Mouse (Mus musculus): ENCODE measurements at regions not wholly inside any gene's neighbourhood (a gene's known extent, or its start where the extent isn't known, plus 50 kb on each side); places are given as distances from the start of the nearest gene placed in this dataset.
A peak's percentile ranks its signal among the peaks of the same experiment; 100 is the strongest.

- H3K27ac ChIP-seq (replicated peaks; ENCODE audit: low read depth, low read length): no peak overlapping the region
- H3K36me3 ChIP-seq (ENCODE audit: control insufficient read depth, insufficient read depth, low read length): no peaks in the 10 kb centered on the region
- no peak for ATAC-seq (ENCODE audit: low FRiP score, low TSS enrichment)
- H3K27me3 ChIP-seq (ENCODE audit: control insufficient read depth, insufficient read depth, low read length): no peaks in the 10 kb centered on the region
- H3K9ac ChIP-seq (replicated peaks; ENCODE audit: low read length): no peak overlapping the region
- DNase-seq: no peak
- no peak overlapping the region for H3K4me2 ChIP-seq (ENCODE audit: low read length)
- H3K4me1 ChIP-seq (ENCODE audit: control insufficient read depth, insufficient read depth, low read length): no peaks in the 10 kb centered on the region
- H3K4me3 ChIP-seq (replicated peaks; ENCODE audit: low read depth, low read length): no peak overlapping the region
- WGBS: 75% methylated on average over 1 of the region's 1 CpGs
- H3K9me3 ChIP-seq (ENCODE audit: control insufficient read depth, low read length): no peaks in the 10 kb centered on the region
Measured at GRCm38 (mm10) chr1:108797053-108797801, 1185.0 kb upstream of the Cdh7 start.

GRCm38 (mm10) chr1:108800101-108800500 lies 1182.1 kb upstream of the Cdh7 start:
- no peaks in the 10 kb centered on the region for H3K36me3 ChIP-seq (ENCODE audit: control insufficient read depth, insufficient read depth, low read length)
- no peak for DNase-seq

GRCm38 (mm10) chr1:108827238-108827637 lies 1155.0 kb upstream of the Cdh7 start:
- 85% methylated on average over 2 of the region's 2 CpGs for WGBS
- Histone ChIP-seq H3K4me1 (ENCODE audit: control insufficient read depth, insufficient read depth, low read length) (no peaks in the 10 kb centered on the region), H3K36me3 (ENCODE audit: control insufficient read depth, insufficient read depth, low read length) (no peaks in the 10 kb centered on the region), H3K27ac (replicated peaks; ENCODE audit: low read depth, low read length) (no peak overlapping the region), H3K9ac (replicated peaks; ENCODE audit: low read length) (no peak overlapping the region), H3K27me3 (ENCODE audit: control insufficient read depth, insufficient read depth, low read length) (no peaks in the 10 kb centered on the region), H3K9me3 (ENCODE audit: control insufficient read depth, low read length) (no peaks in the 10 kb centered on the region), H3K4me2 (ENCODE audit: low read length) (no peak overlapping the region), H3K4me3 (replicated peaks; ENCODE audit: low read depth, low read length) (no peak overlapping the region)
- DNase-seq (peak; percentile 9), ATAC-seq (ENCODE audit: low FRiP score, low TSS enrichment) (no peak)

More at GRCm38 (mm10) chr1:108800101-108800500, 1182.1 kb upstream of the Cdh7 start:
- Histone ChIP-seq H3K4me3 (replicated peaks; ENCODE audit: low read depth, low read length) (no peak overlapping the region), H3K27me3 (ENCODE audit: control insufficient read depth, insufficient read depth, low read length) (no peaks in the 10 kb centered on the region), H3K27ac (replicated peaks; ENCODE audit: low read depth, low read length) (no peak overlapping the region), H3K9me3 (ENCODE audit: control insufficient read depth, low read length) (no peaks in the 10 kb centered on the region), H3K9ac (replicated peaks; ENCODE audit: low read length) (no peak overlapping the region), H3K4me2 (ENCODE audit: low read length) (no peak overlapping the region), H3K4me1 (ENCODE audit: control insufficient read depth, insufficient read depth, low read length) (no peaks in the 10 kb centered on the region)
- 79% methylated on average over 4 of the region's 4 CpGs for WGBS
- ATAC-seq (ENCODE audit: low FRiP score, low TSS enrichment): no peak

All from midbrain, embryonic 14.5 days (tissue).